Mouse (Mus musculus): Measurements from ENCODE around the gene Plekhm3. TPM values are rescaled to one million over a fixed set of nuclear protein-coding genes. Genes with fewer than 3 reads are reported as not detected.

Plekhm3 gene
- polyA plus RNA-seq, 1 experiment from 2014 or later = 4.8 TPM

DNA sequence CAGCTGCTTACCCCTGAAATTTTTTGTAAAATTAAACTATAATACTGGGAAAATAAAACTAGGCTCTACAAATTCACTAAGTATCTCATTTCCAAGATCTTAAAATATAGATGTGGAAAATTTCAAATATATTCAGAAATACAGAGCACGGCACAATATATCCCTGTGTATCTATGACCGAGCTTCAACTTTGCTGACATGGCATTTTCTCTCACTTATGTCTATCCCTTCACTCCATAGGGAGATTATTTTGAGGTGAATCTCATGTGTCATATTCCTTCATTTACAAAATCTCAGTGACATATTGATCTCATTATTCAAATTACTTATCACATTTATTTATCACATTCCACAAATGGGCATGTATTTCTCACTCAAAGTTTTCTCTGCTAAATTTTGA, 143.4 kb downstream of the Plekhm3 start:
- Histone ChIP-seq H3K4me3 (ENCODE audit: low read depth, low read length) (no peak overlapping the region), H3K4me2 (ENCODE audit: low read length) (no peak overlapping the region), H3K36me3 (ENCODE audit: control insufficient read depth, insufficient read depth, low read length) (no peaks in the 10 kb centered on the region), H3K27me3 (replicated peaks; ENCODE audit: control insufficient read depth, insufficient read depth, low read length) (no peaks in the 10 kb centered on the region), H3K9ac (ENCODE audit: low read length) (no peak overlapping the region), H3K9me3 (replicated peaks; ENCODE audit: control insufficient read depth, low read length) (no peaks in the 10 kb centered on the region), H3K4me1 (ENCODE audit: control insufficient read depth, insufficient read depth, low read length) (0 out of 2 replicates have a peak, but pooled peaks cover 5% of the 10 kb centered on the region), H3K27ac (ENCODE audit: low read depth, low read length) (no peak overlapping the region)
- DNase-seq (ENCODE audit: low spot score) (no peak), ATAC-seq (no peak)
- 97% methylated on average over 2 of the region's 2 CpGs for WGBS

GRCm38 (mm10) chr1:64811956-64812355, 144.7 kb downstream of the Plekhm3 start:
- no peak for DNase-seq (ENCODE audit: low spot score)
- Histone ChIP-seq H3K4me2 (ENCODE audit: low read length) (no peak overlapping the region), H3K9me3 (replicated peaks; ENCODE audit: control insufficient read depth, low read length) (no peaks in the 10 kb centered on the region), H3K4me3 (ENCODE audit: low read depth, low read length) (no peak overlapping the region), H3K27me3 (replicated peaks; ENCODE audit: control insufficient read depth, insufficient read depth, low read length) (no peaks in the 10 kb centered on the region), H3K27ac (ENCODE audit: low read depth, low read length) (no peak overlapping the region), H3K4me1 (ENCODE audit: control insufficient read depth, insufficient read depth, low read length) (0 out of 2 replicates have a peak, but pooled peaks cover 5% of the 10 kb centered on the region), H3K36me3 (ENCODE audit: control insufficient read depth, insufficient read depth, low read length) (no peaks in the 10 kb centered on the region), H3K9ac (ENCODE audit: low read length) (no peak overlapping the region)
- ATAC-seq = no peak
- 93% methylated on average over 1 of the region's 1 CpGs for WGBS

- Histone ChIP-seq H3K4me1 (ENCODE audit: control insufficient read depth, insufficient read depth, low read length) (peaks cover 8% of the 10 kb centered on the region), H3K4me2 (ENCODE audit: low read length) (no peak overlapping the region), H3K27ac (ENCODE audit: low read depth, low read length) (no peak overlapping the region), H3K9me3 (replicated peaks; ENCODE audit: control insufficient read depth, low read length) (no peaks in the 10 kb centered on the region), H3K4me3 (ENCODE audit: low read depth, low read length) (no peak overlapping the region), H3K27me3 (replicated peaks; ENCODE audit: control insufficient read depth, insufficient read depth, low read length) (no peaks in the 10 kb centered on the region), H3K9ac (ENCODE audit: low read length) (no peak overlapping the region), H3K36me3 (ENCODE audit: control insufficient read depth, insufficient read depth, low read length) (no peaks in the 10 kb centered on the region)
- WGBS = 4% methylated on average over 2 of the region's 2 CpGs
- ATAC-seq (peak; percentile 72), DNase-seq (ENCODE audit: low spot score) (peak; percentile 72)
These were observed 147.5 kb downstream of the Plekhm3 start for GRCm38 (mm10) chr1:64809085-64809484.

DNA sequence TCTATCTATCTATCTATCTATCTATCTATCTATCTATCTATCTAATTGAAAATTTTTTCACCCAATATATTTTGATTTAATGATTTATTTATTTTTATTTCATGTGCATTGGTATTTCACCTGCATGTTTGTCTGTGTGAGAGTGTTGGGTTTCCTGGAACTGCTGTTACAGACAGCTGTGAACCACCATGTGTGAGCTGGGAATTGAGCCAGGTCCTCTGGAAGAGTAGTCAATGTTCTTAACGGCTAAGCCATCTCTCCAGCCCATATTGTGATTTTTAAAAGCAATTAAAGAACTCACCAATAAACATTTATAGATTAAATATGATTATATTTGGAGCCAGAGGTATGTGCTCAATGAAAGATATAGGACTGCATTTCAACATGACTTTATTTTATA, 148.9 kb downstream of the Plekhm3 start:
- DNase-seq (ENCODE audit: low spot score) (no peak), ATAC-seq (no peak)
- H3K4me2 ChIP-seq (ENCODE audit: low read length) = no peak overlapping the region
- H3K4me1 ChIP-seq (ENCODE audit: control insufficient read depth, insufficient read depth, low read length) = peaks cover 10% of the 10 kb centered on the region
- no peaks in the 10 kb centered on the region for H3K36me3 ChIP-seq (ENCODE audit: control insufficient read depth, insufficient read depth, low read length)
- no peak overlapping the region for H3K9ac ChIP-seq (ENCODE audit: low read length)
- 50% methylated on average over 1 of the region's 1 CpGs for WGBS
- no peaks in the 10 kb centered on the region for H3K9me3 ChIP-seq (replicated peaks; ENCODE audit: control insufficient read depth, low read length)
- no peak overlapping the region for H3K4me3 ChIP-seq (ENCODE audit: low read depth, low read length)
- no peaks in the 10 kb centered on the region for H3K27me3 ChIP-seq (replicated peaks; ENCODE audit: control insufficient read depth, insufficient read depth, low read length)
- H3K27ac ChIP-seq (ENCODE audit: low read depth, low read length) = no peak overlapping the region

- no peak for ATAC-seq
- 33% methylated on average over 2 of the region's 2 CpGs for WGBS
These were observed 151.4 kb downstream of the Plekhm3 start for GRCm38 (mm10) chr1:64805217-64805616.

GRCm38 (mm10) chr1:64802631-64803030, 154.0 kb downstream of the Plekhm3 start:
- ATAC-seq (no peak), DNase-seq (ENCODE audit: low spot score) (no peak)
- 70% methylated on average over 6 of the region's 6 CpGs for WGBS

More at GRCm38 (mm10) chr1:64805217-64805616, 151.4 kb downstream of the Plekhm3 start:
- Histone ChIP-seq H3K36me3 (ENCODE audit: control insufficient read depth, insufficient read depth, low read length) (no peaks in the 10 kb centered on the region), H3K27me3 (replicated peaks; ENCODE audit: control insufficient read depth, insufficient read depth, low read length) (no peaks in the 10 kb centered on the region; the same call in 1 of the 2 replicates), H3K4me1 (ENCODE audit: control insufficient read depth, insufficient read depth, low read length) (peaks cover 10% of the 10 kb centered on the region), H3K9ac (ENCODE audit: low read length) (no peak overlapping the region), H3K4me2 (ENCODE audit: low read length) (no peak overlapping the region), H3K4me3 (ENCODE audit: low read depth, low read length) (no peak overlapping the region), H3K9me3 (replicated peaks; ENCODE audit: control insufficient read depth, low read length) (no peaks in the 10 kb centered on the region), H3K27ac (ENCODE audit: low read depth, low read length) (no peak overlapping the region)
- no peak for DNase-seq (ENCODE audit: low spot score)

DNA sequence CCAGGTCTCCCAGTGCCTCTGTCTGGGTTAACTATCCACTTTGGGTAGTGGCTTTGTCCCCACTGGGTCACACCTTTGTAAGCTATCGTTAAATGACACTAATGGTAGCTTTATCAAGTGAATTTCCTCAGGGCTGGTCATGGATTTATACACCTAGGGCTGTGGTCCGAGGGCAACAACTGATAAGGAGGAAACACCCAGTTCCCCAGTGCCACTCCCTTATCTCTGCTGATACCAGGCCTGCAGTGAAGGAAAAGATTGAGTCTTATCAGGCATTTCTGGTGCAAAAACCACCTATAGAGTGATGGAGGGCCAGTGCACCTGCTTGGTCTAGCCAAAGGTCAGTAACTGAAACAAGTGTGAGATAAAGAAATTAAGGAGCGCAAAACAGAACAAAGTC, 159.0 kb downstream of the Plekhm3 start:
- Histone ChIP-seq H3K36me3 (ENCODE audit: control insufficient read depth, insufficient read depth, low read length) (0 out of 2 replicates have a peak, but pooled peaks cover 4% of the 10 kb centered on the region), H3K27ac (ENCODE audit: low read depth, low read length) (no peak overlapping the region), H3K4me1 (ENCODE audit: control insufficient read depth, insufficient read depth, low read length) (no peaks in the 10 kb centered on the region; the same call in 1 of the 2 replicates), H3K4me2 (ENCODE audit: low read length) (no peak overlapping the region), H3K27me3 (replicated peaks; ENCODE audit: control insufficient read depth, insufficient read depth, low read length) (no peaks in the 10 kb centered on the region; the same call in 1 of the 2 replicates), H3K4me3 (ENCODE audit: low read depth, low read length) (no peak overlapping the region), H3K9me3 (replicated peaks; ENCODE audit: control insufficient read depth, low read length) (no peaks in the 10 kb centered on the region), H3K9ac (ENCODE audit: low read length) (no peak overlapping the region)
- DNase-seq (ENCODE audit: low spot score) (no peak), ATAC-seq (no peak)
- WGBS = 95% methylated on average over 3 of the region's 3 CpGs

More at GRCm38 (mm10) chr1:64802631-64803030, 154.0 kb downstream of the Plekhm3 start:
- Histone ChIP-seq H3K36me3 (ENCODE audit: control insufficient read depth, insufficient read depth, low read length) (no peaks in the 10 kb centered on the region), H3K4me2 (ENCODE audit: low read length) (no peak overlapping the region), H3K4me3 (ENCODE audit: low read depth, low read length) (no peak overlapping the region), H3K27ac (ENCODE audit: low read depth, low read length) (no peak overlapping the region), H3K9me3 (replicated peaks; ENCODE audit: control insufficient read depth, low read length) (no peaks in the 10 kb centered on the region), H3K4me1 (ENCODE audit: control insufficient read depth, insufficient read depth, low read length) (peaks cover 5% of the 10 kb centered on the region), H3K27me3 (replicated peaks; ENCODE audit: control insufficient read depth, insufficient read depth, low read length) (no peaks in the 10 kb centered on the region; the same call in 1 of the 2 replicates), H3K9ac (ENCODE audit: low read length) (no peak overlapping the region)

- Histone ChIP-seq H3K27me3 (replicated peaks; ENCODE audit: control insufficient read depth, insufficient read depth, low read length) (no peaks in the 10 kb centered on the region; the same call in 1 of the 2 replicates), H3K36me3 (ENCODE audit: control insufficient read depth, insufficient read depth, low read length) (0 out of 2 replicates have a peak, but pooled peaks cover 4% of the 10 kb centered on the region), H3K9ac (ENCODE audit: low read length) (no peak overlapping the region), H3K4me3 (ENCODE audit: low read depth, low read length) (no peak overlapping the region), H3K9me3 (replicated peaks; ENCODE audit: control insufficient read depth, low read length) (no peaks in the 10 kb centered on the region), H3K27ac (ENCODE audit: low read depth, low read length) (no peak overlapping the region), H3K4me1 (ENCODE audit: control insufficient read depth, insufficient read depth, low read length) (peaks cover 6% of the 10 kb centered on the region; the same call in 1 of the 2 replicates), H3K4me2 (ENCODE audit: low read length) (no peak overlapping the region)
- 89% methylated on average over 6 of the region's 6 CpGs for WGBS
- DNase-seq (ENCODE audit: low spot score) (no peak), ATAC-seq (no peak)
These were observed 159.6 kb downstream of the Plekhm3 start for GRCm38 (mm10) chr1:64796867-64797582.
